Mouse (Mus musculus) lung, postnatal 25 days (tissue): ENCODE data around the gene Fgf10.
A peak's percentile ranks its signal among the peaks of the same experiment; 100 is the strongest.

Experiments
- DNase-seq: peaks from one replicate; pipeline ENCODE4 v3.0.0; 2022; ENCODE audit warnings: low spot score

The Fgf10 gene

GRCm38 (mm10) chr13:118716726-118717125 is 47.1 kb downstream of the Fgf10 start:
- no peak for DNase-seq

GRCm38 (mm10) chr13:118718396-118718795 is 48.8 kb downstream of the Fgf10 start:
- no peak for DNase-seq

GRCm38 (mm10) chr13:118721668-118722067 is 52.1 kb downstream of the Fgf10 start:
- DNase-seq, result no peak

- DNase-seq, result no peak
These were observed 62.4 kb downstream of the Fgf10 start for GRCm38 (mm10) chr13:118731850-118732552.

- DNase-seq, result no peak
These were observed 70.3 kb downstream of the Fgf10 start for GRCm38 (mm10) chr13:118739854-118740411.

- DNase-seq, result no peak
These were observed 73.2 kb downstream of the Fgf10 start for GRCm38 (mm10) chr13:118742788-118743187.

GRCm38 (mm10) chr13:118744806-118745205 is 75.2 kb downstream of the Fgf10 start:
- DNase-seq, result no peak

- no peak for DNase-seq
These were observed 76.8 kb downstream of the Fgf10 start for GRCm38 (mm10) chr13:118746427-118746826.

- no peak for DNase-seq
These were observed 84.4 kb downstream of the Fgf10 start for GRCm38 (mm10) chr13:118754024-118754423.

GRCm38 (mm10) chr13:118759021-118759420 is 89.4 kb downstream of the Fgf10 start:
- DNase-seq, result no peak

- DNase-seq, result no peak
These were observed 93.4 kb downstream of the Fgf10 start for GRCm38 (mm10) chr13:118762982-118763381.

- DNase-seq, result no peak
These were observed 102.6 kb downstream of the Fgf10 start for GRCm38 (mm10) chr13:118772188-118772587.

GRCm38 (mm10) chr13:118775148-118775547 is 105.6 kb downstream of the Fgf10 start:
- no peak for DNase-seq

GRCm38 (mm10) chr13:118779161-118779560 is 109.6 kb downstream of the Fgf10 start:
- no peak for DNase-seq

- DNase-seq, result no peak
These were observed 122.2 kb downstream of the Fgf10 start for GRCm38 (mm10) chr13:118791753-118792152.

- peak; percentile 29 for DNase-seq
These were observed 122.6 kb downstream of the Fgf10 start for GRCm38 (mm10) chr13:118792198-118792597.

- no peak for DNase-seq
These were observed 130.6 kb downstream of the Fgf10 start for GRCm38 (mm10) chr13:118800176-118800575.

GRCm38 (mm10) chr13:118806662-118807061 is 137.1 kb downstream of the Fgf10 start:
- no peak for DNase-seq

GRCm38 (mm10) chr13:118819785-118820184 is 150.2 kb downstream of the Fgf10 start:
- DNase-seq, result no peak

GRCm38 (mm10) chr13:118823113-118823512 is 153.5 kb downstream of the Fgf10 start:
- DNase-seq, result no peak

GRCm38 (mm10) chr13:118825102-118825501 is 155.5 kb downstream of the Fgf10 start:
- no peak for DNase-seq

GRCm38 (mm10) chr13:118828604-118829381 is 159.2 kb downstream of the Fgf10 start:
- DNase-seq, result peak; percentile 4

GRCm38 (mm10) chr13:118834021-118834420 is 164.4 kb downstream of the Fgf10 start:
- DNase-seq, result no peak
